Comparison of ENCODE assay signal across 8 mouse cellular contexts in genomic region chr10:69351842-69352211, GRCm38 (mm10). TPM values are rescaled to one million over a fixed set of nuclear protein-coding genes. Genes with fewer than 3 reads are reported as not detected.
DNase-seq lines count a peak whose midpoint lies in the region; ATAC-seq and TF ChIP-seq lines count a peak whose summit lies in the region.

No protein-coding gene starts in this region.

- no peaks in the 10 kb centered on the region for H3K9me3 ChIP-seq in heart, embryonic 15.5 days (replicated peaks)
- no peaks in the 10 kb centered on the region for H3K9me3 ChIP-seq in G1E (replicated peaks)
- no peaks in the 10 kb centered on the region for H3K9me3 ChIP-seq in forebrain, embryonic 15.5 days
- H3K9me3 ChIP-seq in liver, postnatal 0 days (ENCODE audit: low read length): no peaks in the 10 kb centered on the region

- no peaks in the 10 kb centered on the region for H3K27me3 ChIP-seq in heart, embryonic 15.5 days
- no peaks in the 10 kb centered on the region for H3K27me3 ChIP-seq in G1E (ENCODE audit: insufficient read depth, low read length)
- no peaks in the 10 kb centered on the region for H3K27me3 ChIP-seq in forebrain, embryonic 15.5 days
- H3K27me3 ChIP-seq in liver, postnatal 0 days (ENCODE audit: insufficient read depth, low read length): no peaks in the 10 kb centered on the region

- H3K4me1 ChIP-seq in heart, embryonic 15.5 days (replicated peaks): peaks cover 31% of the 10 kb centered on the region
- peaks cover 45% of the 10 kb centered on the region for H3K4me1 ChIP-seq in G1E (ENCODE audit: insufficient read depth, low read depth, low read length)
- H3K4me1 ChIP-seq in forebrain, embryonic 15.5 days: peaks cover 29% of the 10 kb centered on the region
- peaks cover 30% of the 10 kb centered on the region for H3K4me1 ChIP-seq in liver, postnatal 0 days (ENCODE audit: insufficient read depth)

- H3K9ac ChIP-seq in heart, embryonic 15.5 days: peak overlapping the region; percentile 85
- H3K9ac ChIP-seq in forebrain, embryonic 15.5 days (replicated peaks): peak overlapping the region; percentile 47
- H3K9ac ChIP-seq in liver, postnatal 0 days (replicated peaks): peak overlapping the region; percentile 87

- no peak for TF ChIP-seq EP300 in liver, postnatal 0 days (IDR thresholded peaks at IDR 0.05; ENCODE audit: low read depth)

- WGBS in heart, embryonic 15.5 days: under 1% methylated on average over 11 of the region's 11 CpGs
- WGBS in forebrain, embryonic 15.5 days: under 1% methylated on average over 11 of the region's 11 CpGs
- WGBS in liver, postnatal 0 days (ENCODE audit: insufficient replicate concordance): under 1% methylated on average over 11 of the region's 11 CpGs

- peak overlapping the region; percentile 88 for H3K27ac ChIP-seq in heart, embryonic 15.5 days
- H3K27ac ChIP-seq in forebrain, embryonic 15.5 days (replicated peaks): peak overlapping the region; percentile 24; the same call in 1 of the 2 replicates
- peak overlapping the region; percentile 58 for H3K27ac ChIP-seq in liver, postnatal 0 days (ENCODE audit: low read depth)

- no peak for DNase-seq in heart, adult 8-10 months (ENCODE audit: low spot score)
- DNase-seq in G1E (ENCODE audit: low spot score): no peak
- DNase-seq in liver, postnatal 0 days: no peak
- no peak for DNase-seq in cerebellum, adult 11 months
- DNase-seq in urinary bladder, postnatal 25 days (ENCODE audit: low spot score): no peak
- DNase-seq in urinary bladder, postnatal 4 days (ENCODE audit: low spot score in 2 of 2): no peak

- H3K4me3 ChIP-seq in heart, embryonic 15.5 days: peak overlapping the region; percentile 90
- peak overlapping the region; percentile 86 for H3K4me3 ChIP-seq in G1E (ENCODE audit: low read depth, low read length)
- H3K4me3 ChIP-seq in forebrain, embryonic 15.5 days: peak overlapping the region; percentile 56
- peak overlapping the region; percentile 69 for H3K4me3 ChIP-seq in liver, postnatal 0 days (ENCODE audit: low read depth, low read length)

- no peak for ATAC-seq in heart, embryonic 15.5 days (replicated peaks; ENCODE audit: insufficient number of reproducible peaks, insufficient read depth, low FRiP score, low read depth)
- no peak for ATAC-seq in G1E (ENCODE audit: extremely low read depth, insufficient number of reproducible peaks, low FRiP score, poor library complexity, severe bottlenecking)
- no peak for ATAC-seq in forebrain, embryonic 15.5 days (replicated peaks)
- no peak for ATAC-seq in liver, postnatal 0 days

- H3K4me2 ChIP-seq in heart, embryonic 15.5 days: peak overlapping the region; percentile 87
- peak overlapping the region; percentile 85 for H3K4me2 ChIP-seq in forebrain, embryonic 15.5 days (replicated peaks)
- peak overlapping the region; percentile 85 for H3K4me2 ChIP-seq in liver, postnatal 0 days (ENCODE audit: low read depth, low read length)

- H3K36me3 ChIP-seq in heart, embryonic 15.5 days: peaks cover 15% of the 10 kb centered on the region
- H3K36me3 ChIP-seq in G1E (replicated peaks): peaks cover 46% of the 10 kb centered on the region
- no peaks in the 10 kb centered on the region for H3K36me3 ChIP-seq in forebrain, embryonic 15.5 days
- peaks cover 36% of the 10 kb centered on the region for H3K36me3 ChIP-seq in liver, postnatal 0 days (replicated peaks; ENCODE audit: insufficient read depth, low read length)

- no peak for TF ChIP-seq CTCF in G1E (IDR thresholded peaks at IDR 0.05; ENCODE audit: low read depth, low read length)
- TF ChIP-seq CTCF in liver, postnatal 0 days (IDR thresholded peaks at IDR 0.05; ENCODE audit: low read depth): no peak

RNA-seq across cellular contexts. Expression of gene Cdk1, which starts 0.9 kb away (rescaled TPM):
- 290 and 334 TPM in 2 replicates for polyA plus RNA-seq in heart, embryonic 15.5 days (2015; fragmentation: Nextera tagmentation; extraction: Ambion mirVana)
- 1 to 10 TPM in 1 of 4 experiments, under 1 TPM in 3; 0.44 to 1.3 (median 0.47) TPM for total RNA-seq in heart, adult 8-10 months (2022)
- total RNA-seq in G1E (2014; fragmentation: Nextera tagmentation): 71.6 and 91.7 TPM in 2 replicates
- total RNA-seq in G1E (2017): 269 and 273 TPM in 2 replicates
- polyA plus RNA-seq in G1E (2012): 37.9 and 83.2 TPM in 2 replicates
- polyA plus RNA-seq in forebrain, embryonic 15.5 days (2015; fragmentation: Nextera tagmentation; extraction: Ambion mirVana): 179 and 208 TPM in 2 replicates
- polyA plus RNA-seq in liver, postnatal 0 days (2015; fragmentation: Nextera tagmentation; extraction: Ambion mirVana): 153 and 171 TPM in 2 replicates

RNA-seq across cellular contexts. Expression of gene Ank3, which starts 46.7 kb away (rescaled TPM):
- 30.6 and 32.0 TPM in 2 replicates for polyA plus RNA-seq in heart, embryonic 15.5 days (2015; fragmentation: Nextera tagmentation; extraction: Ambion mirVana)
- 10 to 100 TPM; 72.9 to 84.4 (median 74.9) TPM for total RNA-seq in heart, adult 8-10 months (2022)
- total RNA-seq in G1E (2014; fragmentation: Nextera tagmentation) (not detected in 2 replicates), G1E (2017) (0.52 and 0.98 TPM in 2 replicates)
- polyA plus RNA-seq in G1E (2012): not detected in 2 replicates
- 89.2 and 91.2 TPM in 2 replicates for polyA plus RNA-seq in forebrain, embryonic 15.5 days (2015; fragmentation: Nextera tagmentation; extraction: Ambion mirVana)
- 7.1 and 7.6 TPM in 2 replicates for polyA plus RNA-seq in liver, postnatal 0 days (2015; fragmentation: Nextera tagmentation; extraction: Ambion mirVana)

Comparison
In these comparisons a context has a peak if more than half of its experiments do, and no peak if none do; other contexts are left out.
1. H3K27ac ChIP-seq: peak in every context shown above with its lines; median percentile 88 in heart, embryonic 15.5 days; 58 in liver, postnatal 0 days; 24 in forebrain, embryonic 15.5 days.